Mouse (Mus musculus) small intestine, adult 2 months (tissue): ENCODE data around the gene 1700069L16Rik.

Experiments
- CTCF ChIP-seq: fragments of 200-500 bp; IDR thresholded peaks from 2 replicates; pipeline ENCODE4 v1.5.1; 2012; ENCODE audit warnings: low read depth, mild to moderate bottlenecking, control low read depth, inconsistent platforms, low read length, moderate library complexity, mixed read lengths; ENCODE audit not compliant: insufficient replicate concordance, insufficient read length; ENCODE audit errors: extremely low read depth
- POLR2A ChIP-seq: fragments of 200-500 bp; IDR thresholded peaks from 2 replicates; pipeline ENCODE4 v1.6.1; 2012; ENCODE audit warnings: low read depth, mild to moderate bottlenecking, control low read depth, inconsistent platforms, low read length, moderate library complexity

DNA sequence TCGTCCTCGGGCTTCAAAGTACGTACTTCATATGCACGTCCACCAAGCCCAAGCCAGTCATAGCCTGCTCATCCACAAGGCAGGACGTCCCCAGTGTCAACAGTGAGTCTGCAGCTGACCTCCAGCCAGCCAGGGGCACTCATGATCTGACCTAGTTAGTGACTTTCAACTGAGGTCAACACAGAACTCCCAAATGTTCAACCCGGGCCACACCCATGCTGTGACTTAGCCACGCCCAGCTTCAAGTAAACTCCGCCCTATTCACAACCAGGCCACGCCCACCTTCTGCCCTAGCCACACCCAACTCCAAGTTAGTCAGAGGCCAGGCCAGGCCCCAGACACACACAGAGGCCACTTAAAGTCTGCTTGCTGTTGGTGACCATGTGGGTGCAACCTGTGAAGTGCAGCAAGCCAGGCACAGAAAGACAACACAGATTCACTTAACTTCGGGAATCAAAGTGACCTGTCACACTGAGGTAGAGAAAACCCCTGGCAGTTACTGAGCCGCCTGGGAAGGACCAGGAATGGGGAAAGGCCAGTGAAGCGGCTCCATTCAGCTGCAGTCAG is 59.9 kb downstream of the 1700069L16Rik start:
- TF ChIP-seq POLR2A (no peak), CTCF (no peak)
